Mouse (Mus musculus): ENCODE data around the gene Csnk1d.

- no peak for TF ChIP-seq CTCF (IDR thresholded peaks at IDR 0.05; ENCODE audit: low read depth)
- TF ChIP-seq EP300 (IDR thresholded peaks at IDR 0.05; ENCODE audit: low read depth), result no peak
These were observed 58.3 kb downstream of the Csnk1d start, which contains the start of gene Ccdc57 for GRCm38 (mm10) chr11:120932564-120933398.

Measured in liver, embryonic 14.5 days (tissue).